Mouse (Mus musculus) urinary bladder, postnatal 0 days (tissue): Measurements from ENCODE around the gene Tcf19. TPM values are rescaled to one million over a fixed set of nuclear protein-coding genes. Genes with fewer than 3 reads are reported as not detected.

Experiments used
- polyA plus RNA-seq: library from polyadenylated mRNA; unstranded; fragments of >200 nt; fragmentation: Nextera tagmentation; extraction: Ambion mirVana; gene quantifications from 2 replicates; pipeline ENCODE4 v1.2.1, GENCODE M21; 2015

The Tcf19 gene
- polyA plus RNA-seq, result 23.9 and 33.5 TPM in 2 replicates

GRCm38 (mm10) chr17:35516652-35517500 lies at the start of gene Tcf19, which contains the start of gene Cchcr1:
TSS of gene Tcf19 (minus strand) at chr17:35516824.
TSS of gene Cchcr1 (plus strand) at chr17:35517100.

DNA sequence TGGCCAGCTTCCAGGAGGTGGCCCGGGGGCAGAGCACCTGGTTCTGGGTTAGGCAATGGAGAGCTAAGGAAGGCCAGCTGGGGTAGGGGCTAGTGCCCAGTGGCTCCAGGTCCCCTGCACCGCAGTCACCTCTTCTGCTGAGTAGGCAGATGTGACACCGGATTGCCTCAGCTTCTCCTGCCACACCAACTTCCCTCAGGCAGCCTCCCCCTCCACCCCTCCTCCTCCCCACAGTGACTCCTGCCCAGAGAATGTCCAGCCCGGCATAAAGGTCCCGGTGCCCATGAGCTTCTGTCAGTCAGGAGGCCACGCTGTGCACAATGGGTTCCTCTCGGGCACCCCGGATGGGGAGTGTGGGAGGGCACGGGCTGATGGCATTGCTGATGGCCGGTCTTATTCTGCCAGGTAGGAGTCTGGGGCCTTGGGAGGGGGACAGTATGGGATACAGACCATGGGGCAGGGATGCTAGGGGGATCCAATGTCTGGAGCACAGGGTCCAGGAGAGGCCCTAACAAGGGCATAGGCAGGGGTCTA lies 35.3 kb upstream of the Tcf19 start, which contains the start of gene Cdsn:
Gene Cdsn (plus strand): TSS at position 248 of the 534 bp plus-strand sequence.

GRCm38 (mm10) chr17:35532901-35533300 lies 16.3 kb upstream of the Tcf19 start, which contains the start of gene Psors1c2:
TSS of gene Psors1c2 (plus strand) at chr17:35533201.

GRCm38 (mm10) chr17:35505776-35506175 lies 10.8 kb downstream of the Tcf19 start, which contains the start of gene Pou5f1:
TSS of gene Pou5f1 (plus strand) at chr17:35506018.

DNA sequence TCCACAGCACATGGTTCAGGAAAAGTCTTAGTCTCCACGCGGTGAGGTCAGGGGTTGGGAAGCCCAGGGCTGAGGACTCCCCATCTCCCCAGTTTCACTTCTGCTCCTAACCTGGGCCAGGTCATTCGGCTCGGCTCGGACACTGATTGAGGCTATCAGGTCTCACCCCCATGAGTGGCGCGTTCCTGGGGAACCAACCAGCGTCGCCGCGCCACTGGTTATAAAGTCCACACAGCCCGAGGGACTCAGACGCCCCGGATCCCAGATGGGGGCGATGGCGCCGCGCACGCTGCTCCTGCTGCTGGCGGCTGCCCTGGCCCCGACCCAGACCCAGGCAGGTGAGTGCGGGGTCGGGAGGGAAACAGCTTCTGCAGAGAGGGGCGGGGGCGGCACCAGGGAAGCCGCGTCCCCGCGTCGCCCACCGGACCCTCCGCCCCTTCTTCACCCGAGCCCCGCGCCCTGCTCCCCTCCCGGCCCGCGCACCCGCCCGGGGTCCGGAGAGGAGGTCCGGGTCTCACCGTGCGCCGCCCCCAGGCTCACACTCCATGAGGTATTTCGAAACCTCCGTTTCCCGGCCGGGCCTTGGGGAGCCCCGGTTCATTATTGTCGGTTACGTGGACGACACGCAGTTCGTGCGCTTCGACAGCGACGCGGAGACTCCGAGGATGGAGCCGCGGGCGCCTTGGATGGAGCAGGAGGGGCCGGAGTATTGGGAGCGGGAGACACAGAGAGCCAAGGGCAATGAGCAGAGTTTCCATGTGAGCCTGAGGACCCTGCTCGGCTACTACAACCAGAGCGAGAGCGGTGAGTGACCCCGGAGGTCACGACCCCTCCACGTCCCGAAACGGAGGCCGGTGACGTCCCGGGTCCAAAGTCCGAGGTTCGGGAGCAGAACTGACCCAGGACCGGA lies 46.5 kb downstream of the Tcf19 start, which contains the start of gene H2-Q10:
Gene H2-Q10 (plus strand): TSS at position 248 of the 910 bp plus-strand sequence.

Other genes with a start within 250 kb of the Tcf19 start
- 0.05 TPM in 1 of 2 replicates, not detected in the other for gene H2-Q1, start 196.4 kb downstream of the Tcf19 start, polyA plus RNA-seq
- gene H2-Q2, start 174.6 kb downstream of the Tcf19 start, polyA plus RNA-seq, result 1.9 and 2.7 TPM in 2 replicates
- gene H2-Q4, start 137.2 kb downstream of the Tcf19 start, polyA plus RNA-seq, result 3.3 and 3.8 TPM in 2 replicates
- 0.25 and 0.59 TPM in 2 replicates for gene H2-Q6, start 92.0 kb downstream of the Tcf19 start, polyA plus RNA-seq
- gene H2-Q7, start 77.7 kb downstream of the Tcf19 start, polyA plus RNA-seq, result 1.6 and 2.2 TPM in 2 replicates
- 1.1 and 1.3 TPM in 2 replicates for gene H2-Q10, start 46.7 kb downstream of the Tcf19 start, polyA plus RNA-seq
- gene Pou5f1, start 10.8 kb downstream of the Tcf19 start, polyA plus RNA-seq, result not detected in 2 replicates
- 7.9 and 9.8 TPM in 2 replicates for gene Cchcr1, start 276 bp upstream of the Tcf19 start, polyA plus RNA-seq
- gene Psors1c2, start 16.4 kb upstream of the Tcf19 start, polyA plus RNA-seq, result 0.16 TPM in 1 of 2 replicates, not detected in the other
- 0.11 and 0.21 TPM in 2 replicates for gene Cdsn, start 35.3 kb upstream of the Tcf19 start, polyA plus RNA-seq
- not detected in 2 replicates for gene 2300002M23Rik, start 50.6 kb upstream of the Tcf19 start, polyA plus RNA-seq
- 0.59 and 0.83 TPM in 2 replicates for gene Sfta2, start 84.7 kb upstream of the Tcf19 start, polyA plus RNA-seq
- not detected in 2 replicates for gene Gm9573, start 109.8 kb upstream of the Tcf19 start, polyA plus RNA-seq
- 0.17 and 0.31 TPM in 2 replicates for gene Mucl3, start 126.9 kb upstream of the Tcf19 start, polyA plus RNA-seq
- 9.0 and 10.0 TPM in 2 replicates for gene Vars2, start 150.8 kb upstream of the Tcf19 start, polyA plus RNA-seq
- 19.8 and 20.5 TPM in 2 replicates for gene Gtf2h4, start 156.9 kb upstream of the Tcf19 start, polyA plus RNA-seq
- gene Ddr1, start 187.8 kb upstream of the Tcf19 start, polyA plus RNA-seq, result 37.2 and 44.1 TPM in 2 replicates